Mouse (Mus musculus) layer of hippocampus, adult 9-10 months (tissue): Measurements from ENCODE around the gene Nol10.

Experiments used
- DNase-seq: peaks from one replicate; pipeline ENCODE4 v3.0.0; 2022; ENCODE audit warnings: low spot score

Gene Nol10

GRCm38 (mm10) chr12:17348048-17349036 is at the start of gene Nol10:
Nol10 (plus strand) TSS chr12:17348458.
- peak; percentile 55 for DNase-seq

GRCm38 (mm10) chr12:17299902-17300301 is 48.4 kb upstream of the Nol10 start:
- no peak for DNase-seq

GRCm38 (mm10) chr12:17305445-17305844 is 42.8 kb upstream of the Nol10 start:
- no peak for DNase-seq

DNA sequence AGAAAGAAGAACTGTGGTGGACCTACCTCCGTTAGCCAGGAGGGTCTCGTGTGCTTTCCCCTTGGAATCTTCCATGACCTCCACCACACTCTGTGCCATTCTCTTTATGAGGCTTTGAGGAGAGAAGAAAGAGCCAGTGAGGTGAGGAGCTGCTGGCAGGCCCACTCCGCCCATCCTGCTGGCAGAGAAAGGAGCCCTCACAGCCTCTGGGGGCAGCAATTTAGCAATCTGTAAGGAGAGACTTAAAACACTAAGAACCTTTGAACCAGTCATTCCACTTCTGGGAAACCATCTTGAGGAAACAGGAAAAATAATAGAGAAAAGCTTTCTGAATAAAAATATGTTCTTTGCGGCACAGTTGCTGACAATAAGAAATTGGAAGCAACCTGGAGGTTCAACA is 40.0 kb upstream of the Nol10 start:
- DNase-seq, result no peak

GRCm38 (mm10) chr12:17310852-17311839 is 37.1 kb upstream of the Nol10 start:
- DNase-seq, result no peak

DNA sequence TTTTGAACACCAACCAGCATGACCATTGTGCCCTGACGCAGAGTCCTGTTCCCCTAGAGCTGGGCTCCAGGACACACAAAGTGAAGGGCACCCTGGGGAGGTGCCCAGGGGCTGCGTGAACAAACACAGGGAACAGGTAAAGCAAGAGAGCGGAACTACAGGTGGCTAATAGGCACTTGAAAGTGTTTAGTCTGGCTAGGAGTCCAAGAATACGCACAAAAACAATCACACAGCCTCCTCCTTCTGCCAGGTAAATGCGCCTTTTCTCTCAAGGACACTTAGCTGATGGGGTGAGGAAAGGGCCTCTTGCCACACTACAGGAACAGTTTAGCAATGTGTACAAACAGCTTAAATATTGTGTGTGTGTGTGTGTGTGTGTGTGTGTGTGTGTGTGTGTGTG is 32.2 kb upstream of the Nol10 start:
- DNase-seq, result no peak

- no peak for DNase-seq
These were observed 30.3 kb upstream of the Nol10 start for GRCm38 (mm10) chr12:17317970-17318369.

GRCm38 (mm10) chr12:17318453-17318852 is 29.8 kb upstream of the Nol10 start:
- no peak for DNase-seq

DNA sequence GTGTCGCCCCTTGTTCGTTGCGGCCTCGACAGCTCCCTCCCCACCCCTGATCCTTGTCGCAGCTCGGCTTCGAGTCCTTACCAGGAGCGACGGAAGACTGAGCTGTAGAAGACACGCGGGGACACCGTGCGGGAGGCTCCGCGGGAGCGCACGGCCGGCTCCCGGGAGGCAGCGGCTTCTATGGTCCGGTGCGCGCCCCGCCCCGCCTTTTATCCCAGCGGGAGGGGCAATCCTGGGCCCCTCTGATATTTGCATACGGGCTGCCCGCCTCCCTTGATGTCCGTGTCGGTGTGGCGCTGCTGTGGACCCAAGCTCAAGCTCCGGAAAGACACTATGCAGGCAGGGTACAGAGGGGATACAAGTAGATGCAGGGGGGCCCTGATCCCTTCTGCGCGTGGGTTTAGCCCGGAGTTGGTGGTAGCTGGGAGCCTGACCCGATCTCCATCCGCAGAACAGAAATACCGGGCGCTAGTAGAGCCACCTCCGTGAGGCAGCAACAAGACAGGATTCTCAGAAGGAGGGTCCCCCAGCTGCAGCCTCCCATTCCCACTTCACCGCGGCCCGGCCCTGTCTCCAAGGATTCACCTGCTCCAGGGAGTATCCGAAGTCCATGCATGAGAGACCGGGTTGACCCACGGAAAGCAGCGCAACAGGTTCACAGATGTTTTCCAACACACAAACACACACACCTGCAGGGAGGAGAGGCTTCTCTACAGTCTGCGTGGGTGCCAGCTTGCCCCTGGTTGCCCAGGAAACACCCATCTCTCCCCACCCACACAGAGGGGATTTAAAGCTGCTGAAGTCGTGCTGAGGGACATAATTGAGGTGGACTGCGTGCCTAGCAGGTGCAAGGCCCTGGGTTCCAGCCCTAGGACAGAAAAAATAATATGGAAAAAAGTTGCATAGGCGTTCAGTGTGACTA is 23.4 kb upstream of the Nol10 start:
- no peak for DNase-seq

- no peak for DNase-seq
These were observed 19.0 kb upstream of the Nol10 start, which contains the start of gene Atp6v1c2 for GRCm38 (mm10) chr12:17329259-17329658. Atp6v1c2 (minus strand) TSS chr12:17329359.

DNA sequence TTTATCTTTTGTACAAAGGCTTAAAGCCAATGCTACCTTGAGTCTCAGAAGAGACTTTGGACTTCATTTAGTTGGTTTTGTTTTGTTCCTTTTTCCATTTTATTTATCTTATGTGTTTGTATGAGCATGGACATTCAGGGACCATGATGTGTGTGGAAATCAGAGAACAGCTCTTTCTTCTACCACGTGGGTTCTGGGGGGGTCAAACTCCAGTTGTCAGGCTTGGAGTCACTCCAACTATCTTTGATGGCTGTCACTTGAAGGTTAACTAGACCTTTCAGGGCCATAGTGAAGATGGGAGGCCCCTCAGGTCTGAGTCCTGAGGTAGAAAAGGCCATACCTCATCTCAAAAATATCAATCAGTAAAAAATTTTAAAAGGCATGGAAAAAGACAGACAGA is 14.8 kb upstream of the Nol10 start:
- DNase-seq, result no peak

GRCm38 (mm10) chr12:17338338-17338737 is 9.9 kb upstream of the Nol10 start:
- no peak for DNase-seq

DNA sequence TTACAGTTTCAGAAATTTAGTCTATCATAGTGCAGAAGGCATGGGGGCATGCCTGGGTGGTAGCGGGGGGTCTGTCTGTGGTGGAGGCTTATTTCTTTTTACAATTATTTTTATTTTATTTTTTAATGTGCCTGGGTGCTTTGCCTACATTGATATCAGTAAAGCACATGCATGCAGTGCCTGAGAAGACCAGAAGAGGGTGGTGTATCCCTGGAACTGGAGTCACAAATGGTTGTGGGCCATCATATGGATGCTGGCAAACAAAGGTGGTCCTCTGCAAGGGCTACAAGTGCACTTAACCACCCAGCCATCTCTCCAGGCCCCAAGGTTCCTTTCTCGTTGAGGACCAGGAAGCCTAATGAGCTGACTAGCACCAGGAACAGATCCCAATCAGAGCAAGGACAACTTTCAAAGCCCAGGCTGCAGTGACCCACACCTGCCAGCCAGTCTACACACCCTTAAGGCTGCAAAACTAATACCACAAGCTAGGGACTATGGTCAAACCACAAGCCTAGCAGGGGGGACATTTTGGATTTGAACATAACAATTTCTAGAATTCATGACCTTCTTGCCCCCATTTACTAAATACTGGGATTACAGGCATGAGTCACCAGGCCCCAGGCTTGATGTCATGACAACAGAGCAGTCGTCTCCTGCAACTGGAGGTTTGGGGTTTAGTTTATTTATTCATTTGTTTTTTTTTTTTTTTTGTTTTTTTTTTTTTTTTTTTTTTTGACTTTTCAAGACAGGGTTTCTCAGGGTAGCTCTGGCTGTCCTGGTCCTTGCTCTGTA is 8.9 kb upstream of the Nol10 start:
- no peak for DNase-seq

GRCm38 (mm10) chr12:17347327-17348047 is 771 bp upstream of the Nol10 start:
- DNase-seq, result no peak

- DNase-seq, result no peak
These were observed 1.8 kb downstream of the Nol10 start for GRCm38 (mm10) chr12:17350106-17350505.

- no peak for DNase-seq
These were observed 8.6 kb downstream of the Nol10 start for GRCm38 (mm10) chr12:17356853-17357252.

DNA sequence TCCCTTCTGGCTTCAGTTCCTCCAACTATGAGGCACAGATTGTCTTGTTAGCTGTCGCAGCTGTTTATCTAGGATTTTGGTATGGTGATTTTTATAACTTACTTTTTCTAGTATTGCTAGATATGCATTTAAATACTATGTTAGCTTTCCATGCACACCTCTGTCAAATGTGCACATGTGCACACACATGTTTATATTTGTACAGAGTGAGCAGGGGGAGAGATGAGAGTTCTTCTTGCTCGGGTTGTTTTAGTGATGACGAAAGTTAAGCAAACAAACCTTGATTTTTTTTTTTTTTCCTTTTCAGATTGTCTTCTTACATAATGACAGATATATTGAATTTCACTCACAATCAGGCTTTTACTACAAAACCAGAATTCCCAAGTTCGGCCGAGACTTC is 9.5 kb downstream of the Nol10 start:
- DNase-seq, result no peak

- no peak for DNase-seq
These were observed 10.7 kb downstream of the Nol10 start for GRCm38 (mm10) chr12:17358981-17359380.

DNA sequence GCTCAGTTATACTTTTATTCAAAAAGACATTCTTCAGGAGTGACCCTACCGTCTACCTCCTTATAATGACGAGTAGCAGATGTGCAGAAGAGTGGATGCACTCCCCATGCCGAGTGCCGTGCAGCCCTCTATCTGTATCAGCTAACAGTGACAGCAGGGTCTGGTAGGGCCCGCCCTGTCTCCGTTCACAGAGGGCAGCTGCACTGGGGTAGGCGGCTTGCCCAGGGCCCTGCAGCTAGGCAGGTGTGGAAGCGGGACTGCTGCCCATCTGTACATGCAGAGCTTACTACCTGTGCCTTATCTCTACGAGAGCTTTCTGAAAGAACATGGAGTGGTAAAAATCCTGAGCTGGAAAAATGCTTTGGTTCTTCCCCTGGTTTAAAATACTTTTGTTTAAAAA is 11.8 kb downstream of the Nol10 start:
- DNase-seq, result no peak

DNA sequence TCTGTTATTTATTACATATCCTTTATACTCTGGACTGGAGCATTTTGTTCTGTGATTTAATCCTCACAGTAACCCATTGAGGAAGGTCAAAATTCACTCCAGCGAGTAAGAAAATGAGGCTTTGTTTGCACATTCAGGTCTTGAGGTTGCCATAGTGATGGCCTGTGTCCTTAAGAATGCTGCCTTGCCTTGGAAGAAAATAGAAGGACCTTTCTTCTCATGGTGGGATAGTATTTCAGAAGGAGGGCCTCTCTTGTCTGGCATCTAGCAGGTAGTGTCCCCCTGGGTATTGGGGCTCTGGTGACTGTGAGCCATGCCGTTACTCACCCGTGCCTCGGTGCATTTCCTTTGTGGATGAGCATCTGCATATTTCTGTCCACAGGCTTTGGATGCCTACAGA is 12.4 kb downstream of the Nol10 start:
- no peak for DNase-seq
